Mouse (Mus musculus) effector memory CD4-positive, alpha-beta T cell, adult 7 months (primary cell): ENCODE results near the gene Spsb3. TPM values are rescaled to one million over a fixed set of nuclear protein-coding genes. Genes with fewer than 3 reads are reported as not detected.

ENCODE experiments used
- polyA plus RNA-seq: library from polyadenylated mRNA; unstranded; fragments of 100-300 nt; shearing (Covaris generic); gene quantifications from one replicate; pipeline ENCODE4 v1.2.1, GENCODE M21; 2017

The Spsb3 gene
- polyA plus RNA-seq = 82.4 TPM

GRCm38 (mm10) chr17:24886134-24886931 is at the start of gene Spsb3, which contains the start of gene Nubp2:
Spsb3 (plus strand) TSS chr17:24886643.
Nubp2 (minus strand) TSS chr17:24886349.

DNA sequence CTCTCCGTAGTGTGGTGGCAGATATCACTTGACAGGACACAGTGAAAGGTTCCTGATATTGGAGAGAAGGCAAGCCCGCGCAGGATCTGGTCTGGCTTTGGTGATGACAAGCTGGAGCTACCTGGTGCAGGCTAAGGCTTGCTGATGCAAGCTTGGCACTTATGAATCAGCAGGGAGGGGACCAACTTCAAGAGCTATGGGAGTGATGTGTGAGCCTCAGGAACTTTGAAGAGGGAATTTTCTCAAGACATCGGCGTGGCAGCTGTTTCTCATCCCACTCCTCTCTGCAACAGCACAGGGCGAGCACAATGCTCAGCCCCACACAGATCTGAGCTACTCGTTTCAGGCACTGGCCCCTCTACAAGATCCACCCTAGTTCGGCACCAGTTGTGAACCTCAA is 46.6 kb upstream of the Spsb3 start, which contains the start of gene Hagh:
TSS of gene Hagh (plus strand) at position 302 of the 400 bp plus-strand sequence.

GRCm38 (mm10) chr17:24850065-24850772 is 36.2 kb upstream of the Spsb3 start, which contains the start of gene Fahd1:
Fahd1 (minus strand) TSS chr17:24850364.

GRCm38 (mm10) chr17:24865776-24866175 is 20.7 kb upstream of the Spsb3 start, which contains the start of gene Igfals:
Igfals (plus strand) TSS chr17:24865997.

GRCm38 (mm10) chr17:24894995-24895547 is 8.6 kb downstream of the Spsb3 start, which contains the start of the genes Eme2 and Mrps34:
Eme2 (minus strand) TSS chr17:24895087.
Mrps34 (plus strand) TSS chr17:24895116.

DNA sequence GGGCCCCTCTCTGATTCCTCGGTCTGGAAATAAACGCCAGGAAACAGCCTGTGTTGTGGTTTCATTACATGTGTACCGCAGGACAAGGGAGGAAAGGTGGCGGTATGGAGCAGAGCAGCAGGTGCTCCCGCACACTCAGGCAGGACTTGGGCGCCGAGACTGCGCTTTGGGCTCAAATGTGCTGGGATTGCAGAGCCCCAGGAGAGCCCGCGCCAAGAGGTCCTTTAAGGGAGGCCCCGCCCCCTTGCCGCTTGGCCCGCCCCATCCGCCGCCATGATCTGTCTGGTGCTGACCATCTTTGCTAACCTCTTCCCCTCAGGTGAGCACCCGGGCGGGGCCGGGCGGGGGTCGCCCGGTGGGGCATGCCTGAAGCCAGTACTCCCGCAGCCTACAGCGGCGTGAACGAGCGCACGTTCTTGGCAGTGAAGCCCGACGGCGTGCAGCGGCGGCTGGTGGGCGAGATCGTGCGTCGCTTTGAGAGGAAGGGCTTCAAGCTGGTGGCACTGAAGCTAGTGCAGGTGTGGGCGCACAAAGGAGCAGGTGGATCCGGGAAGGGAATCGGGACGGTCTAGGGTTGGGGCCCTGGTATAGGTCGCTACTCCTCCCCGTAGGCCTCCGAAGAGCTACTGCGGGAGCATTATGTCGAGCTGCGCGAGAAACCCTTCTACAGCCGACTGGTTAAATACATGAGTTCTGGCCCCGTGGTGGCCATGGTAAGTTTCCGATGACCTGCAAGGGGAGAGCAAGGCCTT is 10.0 kb downstream of the Spsb3 start, which contains the start of gene Nme3:
TSS of gene Nme3 (plus strand) at position 260 of the 752 bp plus-strand sequence.

DNA sequence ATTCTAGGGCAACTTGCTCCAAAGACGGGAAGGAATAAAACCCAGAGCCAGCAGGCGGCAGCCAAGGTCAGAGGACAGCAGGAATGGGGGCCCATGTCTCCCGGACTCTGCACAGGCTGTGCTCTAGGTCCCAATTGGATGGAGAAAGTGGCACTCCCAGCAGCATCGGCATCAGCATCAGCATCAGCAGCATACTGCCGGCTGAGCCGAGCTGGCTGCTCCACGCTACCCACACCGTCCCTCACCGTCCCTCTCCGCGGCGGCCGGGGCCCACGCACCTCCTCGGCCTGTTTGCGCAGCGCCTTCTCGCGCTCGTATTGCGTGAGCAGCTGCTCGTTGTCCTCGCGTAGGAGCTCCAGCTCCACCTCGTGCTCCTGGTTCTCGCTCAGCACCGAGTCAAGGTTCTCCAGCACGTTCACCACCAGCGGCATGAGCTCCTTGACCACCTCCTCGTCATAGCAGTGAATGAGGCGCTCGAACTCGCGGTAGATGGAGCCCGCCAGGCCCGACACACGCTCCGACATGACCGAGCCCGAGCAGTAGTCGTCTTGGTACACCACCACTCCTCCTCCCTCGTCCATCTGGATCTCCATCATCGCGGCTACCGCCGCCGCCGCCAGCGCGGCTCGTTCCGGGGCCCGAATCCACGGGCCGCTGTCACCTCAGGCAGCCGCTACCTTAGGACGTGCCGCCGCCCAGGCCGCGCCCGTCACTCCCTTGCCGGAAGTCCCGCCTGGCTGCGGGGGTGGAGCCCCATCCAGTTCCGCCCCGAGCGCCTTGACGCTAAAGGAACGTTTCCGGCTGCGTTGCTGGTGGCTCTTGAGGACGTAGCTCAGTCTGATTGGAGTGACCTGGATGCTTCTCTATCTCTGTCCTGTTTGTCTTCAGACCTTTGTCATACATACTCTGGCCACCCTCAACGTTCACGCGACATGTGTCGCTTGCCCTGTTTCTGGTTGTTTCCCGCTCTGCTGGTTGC is 50.1 kb downstream of the Spsb3 start, which contains the start of gene Mapk8ip3:
TSS of gene Mapk8ip3 (minus strand) at position 719 of the 979 bp plus-strand sequence.

Other genes starting within 250 kb of the Spsb3 start
- gene Slc9a3r2, start 236.3 kb upstream of the Spsb3 start, polyA plus RNA-seq = not detected
- not detected for gene Npw, start 228.2 kb upstream of the Spsb3 start, polyA plus RNA-seq
- gene Zfp598, start 217.0 kb upstream of the Spsb3 start, polyA plus RNA-seq = 17.8 TPM
- 1.9 TPM for gene Syngr3, start 196.7 kb upstream of the Spsb3 start, polyA plus RNA-seq
- 27.8 TPM for gene Gfer, start 190.5 kb upstream of the Spsb3 start, polyA plus RNA-seq
- gene Noxo1, start 190.4 kb upstream of the Spsb3 start, polyA plus RNA-seq = 2.1 TPM
- gene Tbl3, start 179.0 kb upstream of the Spsb3 start, polyA plus RNA-seq = 45.0 TPM
- not detected for gene Rnf151, start 168.6 kb upstream of the Spsb3 start, polyA plus RNA-seq
- gene Rps2, start 168.5 kb upstream of the Spsb3 start, polyA plus RNA-seq = 933 TPM
- 150 TPM for gene Ndufb10, start 162.2 kb upstream of the Spsb3 start, polyA plus RNA-seq
- not detected for gene Rpl3l, start 158.8 kb upstream of the Spsb3 start, polyA plus RNA-seq
- gene Msrb1, start 150.0 kb upstream of the Spsb3 start, polyA plus RNA-seq = 9.2 TPM
- not detected for gene Hs3st6, start 133.7 kb upstream of the Spsb3 start, polyA plus RNA-seq
- gene Meiob, start 82.4 kb upstream of the Spsb3 start, polyA plus RNA-seq = not detected
- gene Hagh, start 46.5 kb upstream of the Spsb3 start, polyA plus RNA-seq = 30.3 TPM
- 0.34 TPM for gene Fahd1, start 36.3 kb upstream of the Spsb3 start, polyA plus RNA-seq
- not detected for gene Igfals, start 20.6 kb upstream of the Spsb3 start, polyA plus RNA-seq
- 65.8 TPM for gene Nubp2, start 294 bp upstream of the Spsb3 start, polyA plus RNA-seq
- 22.2 TPM for gene Eme2, start 8.4 kb downstream of the Spsb3 start, polyA plus RNA-seq
- gene Mrps34, start 8.5 kb downstream of the Spsb3 start, polyA plus RNA-seq = 49.7 TPM
- gene Nme3, start 9.9 kb downstream of the Spsb3 start, polyA plus RNA-seq = 26.7 TPM
- gene Mapk8ip3, start 50.3 kb downstream of the Spsb3 start, polyA plus RNA-seq = 50.7 TPM
- 23.0 TPM for gene Jpt2, start 74.0 kb downstream of the Spsb3 start, polyA plus RNA-seq
- 10.3 TPM for gene Cramp1l, start 129.1 kb downstream of the Spsb3 start, polyA plus RNA-seq
- 15.0 TPM for gene Ift140, start 129.4 kb downstream of the Spsb3 start, polyA plus RNA-seq
- gene Tmem204, start 196.9 kb downstream of the Spsb3 start, polyA plus RNA-seq = 0.29 TPM
- gene Telo2, start 229.3 kb downstream of the Spsb3 start, polyA plus RNA-seq = 10.5 TPM
- gene Ptx4, start 234.1 kb downstream of the Spsb3 start, polyA plus RNA-seq = 0.71 TPM
- 23.9 TPM for gene Clcn7, start 246.7 kb downstream of the Spsb3 start, polyA plus RNA-seq